Mouse (Mus musculus) ES-Bruce4 (cell line): ENCODE results near the gene Nupr1l.

Source experiments
- CTCF ChIP-seq: IDR thresholded peaks from one replicate; pipeline ENCODE4 v1.8.1; 2011; ENCODE audit warnings: low read depth, low read length
- EP300 ChIP-seq: IDR thresholded peaks from 2 replicates; pipeline ENCODE4 v1.6.1; 2011; ENCODE audit warnings: low read depth, low read length; ENCODE audit not compliant: insufficient read depth

DNA sequence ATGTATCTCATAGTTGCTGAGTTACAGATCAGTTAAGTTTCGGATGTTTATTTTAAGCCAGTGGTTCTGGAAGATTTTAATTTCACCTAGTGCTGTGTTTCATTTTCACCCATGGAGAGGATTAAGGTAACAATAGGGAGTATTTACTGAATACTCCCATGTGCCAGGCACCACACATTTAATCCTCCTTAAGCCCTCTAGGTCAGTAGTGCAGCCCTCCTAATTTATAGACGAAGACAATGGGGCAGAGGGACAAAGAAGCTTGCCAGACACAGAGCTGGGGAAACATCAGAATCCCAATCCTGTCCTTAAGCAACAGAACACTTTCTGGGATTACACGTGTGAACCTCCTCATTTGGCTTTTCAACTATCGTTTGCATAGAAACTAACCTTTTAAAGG is 28.6 kb downstream of the Nupr1l start:
- TF ChIP-seq EP300 (no peak), CTCF (no peak)
